Mouse (Mus musculus) neural tube, embryonic 11.5 days (tissue): ENCODE results near the gene Wdr18. TPM values are rescaled to one million over a fixed set of nuclear protein-coding genes. Genes with fewer than 3 reads are reported as not detected.

Experiments used
- ATAC-seq: fragments of 200-750 bp; cut with Nextera tagmentation; 2 replicates; pipeline ENCODE4 v1.8.0; 2017; ENCODE audit warnings: moderate number of reproducible peaks, mild to moderate bottlenecking, moderate TSS enrichment, moderate library complexity; ENCODE audit not compliant: insufficient read depth, low FRiP score, low TSS enrichment
- DNase-seq: peaks from one replicate; pipeline ENCODE4 v3.0.0-alpha.2; 2015; ENCODE audit warnings: low spot score
- H3K27ac ChIP-seq: fragments of 300-500 bp; sonication (generic); 2 replicates; pipeline ENCODE4 v1.5.1; 2014; ENCODE audit warnings: low read depth, mild to moderate bottlenecking, low read length
- H3K27me3 ChIP-seq: fragments of 300-500 bp; sonication (generic); 2 replicates; pipeline ENCODE4 v1.6.1; 2014; ENCODE audit warnings: mild to moderate bottlenecking, low read length, mixed read lengths; ENCODE audit not compliant: control insufficient read depth, insufficient read depth
- H3K36me3 ChIP-seq: fragments of 300-500 bp; sonication (generic); 2 replicates; pipeline ENCODE4 v1.6.1; 2014; ENCODE audit warnings: mild to moderate bottlenecking, low read length, moderate library complexity, mixed read lengths; ENCODE audit not compliant: control insufficient read depth, insufficient read depth
- H3K4me1 ChIP-seq: fragments of 300-500 bp; sonication (generic); 2 replicates; pipeline ENCODE4 v1.6.1; 2014; ENCODE audit warnings: low read length, mixed read lengths; ENCODE audit not compliant: control insufficient read depth, insufficient read depth
- H3K4me2 ChIP-seq: fragments of 300-500 bp; sonication (generic); 2 replicates; pipeline ENCODE4 v1.6.1; 2014; ENCODE audit warnings: low read depth, mild to moderate bottlenecking, moderate library complexity
- H3K4me3 ChIP-seq: fragments of 300-500 bp; sonication (generic); 2 replicates; pipeline ENCODE4 v1.5.1; 2014; ENCODE audit warnings: low read depth, low read length
- H3K9ac ChIP-seq: fragments of 300-500 bp; sonication (generic); 2 replicates; pipeline ENCODE4 v1.6.1; 2014; ENCODE audit warnings: mild to moderate bottlenecking, low read length
- H3K9me3 ChIP-seq: fragments of 300-500 bp; sonication (generic); 2 replicates; pipeline ENCODE4 v1.6.1; 2016; ENCODE audit warnings: low read length; ENCODE audit not compliant: control insufficient read depth
- WGBS: fragments of 180-500 bp; shearing (Covaris S2); extraction: QIAGEN DNeasy Blood & Tissue Kit; methylation state at CpG from one replicate; pipeline ENCODE4 v1.1.7; 2014; 5-methylcytosine and 5-hydroxymethylcytosine counted together
- polyA plus RNA-seq: library from polyadenylated mRNA; unstranded; fragments of >200 nt; fragmentation: Nextera tagmentation; extraction: Ambion mirVana; gene quantifications from 2 replicates; pipeline ENCODE4 v1.2.1, GENCODE M21; 2014

Wdr18 gene
- polyA plus RNA-seq, 1 experiment from 2014 or later, result 115 TPM

GRCm38 (mm10) chr10:79984871-79985270, 24.9 kb downstream of the Wdr18 start:
- peak overlapping the region; percentile 86 for H3K4me3 ChIP-seq
- ATAC-seq, result peak; percentile 94
- H3K4me2 ChIP-seq, result peak overlapping the region; percentile 79
- H3K27me3 ChIP-seq, result peaks cover 28% of the 10 kb centered on the region
- H3K9me3 ChIP-seq, result no peaks in the 10 kb centered on the region
- peak overlapping the region; percentile 55; the same call in 1 of the 2 replicates for H3K9ac ChIP-seq
- H3K4me1 ChIP-seq, result peaks cover 20% of the 10 kb centered on the region
- DNase-seq, result peak; percentile 95
- 0 out of 2 replicates have a peak, but pooled peaks cover under 1% of the 10 kb centered on the region for H3K36me3 ChIP-seq
- H3K27ac ChIP-seq, result peak overlapping the region; percentile 87
- WGBS, result under 1% methylated on average over 22 of the region's 22 CpGs

DNA sequence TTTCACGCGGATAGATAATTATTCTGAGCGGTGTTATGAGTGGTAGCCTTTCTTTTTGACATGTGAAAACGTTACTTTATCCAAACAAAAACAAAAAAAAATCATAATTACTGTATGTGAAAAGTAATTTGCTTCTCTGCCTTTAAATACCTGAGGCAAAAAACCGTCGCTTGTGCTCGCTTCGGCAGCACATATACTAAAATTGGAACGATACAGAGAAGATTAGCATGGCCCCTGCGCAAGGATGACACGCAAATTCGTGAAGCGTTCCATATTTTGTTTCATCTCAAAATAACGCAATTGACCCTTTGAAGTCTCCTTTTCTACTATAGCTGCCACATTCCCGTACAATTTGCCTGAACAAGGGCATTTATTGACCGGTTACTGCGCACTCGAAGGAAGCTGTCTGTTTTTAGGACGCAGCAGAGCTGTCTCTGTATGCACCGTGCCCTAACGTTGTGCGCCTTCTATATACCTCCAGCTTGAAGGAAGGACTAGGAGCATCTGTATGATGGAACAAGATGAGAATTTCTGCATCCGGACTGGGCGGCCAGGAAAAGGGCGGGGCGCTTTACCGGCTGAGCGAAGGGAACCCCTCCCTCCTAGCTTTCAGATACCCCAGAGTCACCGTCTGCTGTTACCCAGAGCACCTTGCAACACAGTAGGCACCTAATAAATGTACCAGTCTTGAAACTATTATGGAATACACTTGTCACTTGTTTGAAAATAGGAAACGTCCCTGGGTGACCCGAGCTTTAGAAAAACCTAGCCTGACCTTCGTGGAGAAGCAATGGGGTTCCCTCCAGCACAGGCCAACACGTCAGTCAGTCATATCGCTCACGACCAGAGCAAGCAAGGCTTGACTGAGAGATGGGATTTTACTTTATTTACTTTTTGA, 25.6 kb downstream of the Wdr18 start:
- peak overlapping the region; percentile 87 for H3K27ac ChIP-seq
- ATAC-seq (no peak), DNase-seq (peak; percentile 57)
- H3K4me2 ChIP-seq, result peak overlapping the region; percentile 79
- H3K4me3 ChIP-seq, result peak overlapping the region; percentile 86
- peak overlapping the region; percentile 55 for H3K9ac ChIP-seq
- H3K36me3 ChIP-seq, result no peaks in the 10 kb centered on the region
- 5% methylated on average over 35 of the region's 35 CpGs for WGBS
- H3K9me3 ChIP-seq, result no peaks in the 10 kb centered on the region
- peaks cover 20% of the 10 kb centered on the region for H3K4me1 ChIP-seq
- peaks cover 32% of the 10 kb centered on the region for H3K27me3 ChIP-seq

- peak overlapping the region; percentile 86 for H3K4me3 ChIP-seq
- H3K4me1 ChIP-seq, result peaks cover 20% of the 10 kb centered on the region
- H3K36me3 ChIP-seq, result no peaks in the 10 kb centered on the region
- no peak overlapping the region for H3K9ac ChIP-seq
- WGBS, result 46% methylated on average over 6 of the region's 6 CpGs
- peak overlapping the region; percentile 79 for H3K4me2 ChIP-seq
- H3K27me3 ChIP-seq, result peaks cover 32% of the 10 kb centered on the region
- ATAC-seq (no peak), DNase-seq (no peak)
- H3K27ac ChIP-seq, result no peak overlapping the region
- H3K9me3 ChIP-seq, result peaks cover 1% of the 10 kb centered on the region; the same call in 1 of the 2 replicates
Observed at GRCm38 (mm10) chr10:79986232-79986878, 26.4 kb downstream of the Wdr18 start.

GRCm38 (mm10) chr10:79986963-79987362, 27.0 kb downstream of the Wdr18 start:
- Histone ChIP-seq H3K27ac (no peak overlapping the region), H3K36me3 (no peaks in the 10 kb centered on the region), H3K9me3 (peaks cover 5% of the 10 kb centered on the region; the same call in 1 of the 2 replicates), H3K4me3 (peak overlapping the region; percentile 55; the same call in 1 of the 2 replicates), H3K4me2 (no peak overlapping the region), H3K4me1 (peaks cover 20% of the 10 kb centered on the region), H3K27me3 (peaks cover 32% of the 10 kb centered on the region), H3K9ac (no peak overlapping the region)
- WGBS, result 7% methylated on average over 11 of the region's 11 CpGs
- ATAC-seq (no peak), DNase-seq (peak; percentile 89)

DNA sequence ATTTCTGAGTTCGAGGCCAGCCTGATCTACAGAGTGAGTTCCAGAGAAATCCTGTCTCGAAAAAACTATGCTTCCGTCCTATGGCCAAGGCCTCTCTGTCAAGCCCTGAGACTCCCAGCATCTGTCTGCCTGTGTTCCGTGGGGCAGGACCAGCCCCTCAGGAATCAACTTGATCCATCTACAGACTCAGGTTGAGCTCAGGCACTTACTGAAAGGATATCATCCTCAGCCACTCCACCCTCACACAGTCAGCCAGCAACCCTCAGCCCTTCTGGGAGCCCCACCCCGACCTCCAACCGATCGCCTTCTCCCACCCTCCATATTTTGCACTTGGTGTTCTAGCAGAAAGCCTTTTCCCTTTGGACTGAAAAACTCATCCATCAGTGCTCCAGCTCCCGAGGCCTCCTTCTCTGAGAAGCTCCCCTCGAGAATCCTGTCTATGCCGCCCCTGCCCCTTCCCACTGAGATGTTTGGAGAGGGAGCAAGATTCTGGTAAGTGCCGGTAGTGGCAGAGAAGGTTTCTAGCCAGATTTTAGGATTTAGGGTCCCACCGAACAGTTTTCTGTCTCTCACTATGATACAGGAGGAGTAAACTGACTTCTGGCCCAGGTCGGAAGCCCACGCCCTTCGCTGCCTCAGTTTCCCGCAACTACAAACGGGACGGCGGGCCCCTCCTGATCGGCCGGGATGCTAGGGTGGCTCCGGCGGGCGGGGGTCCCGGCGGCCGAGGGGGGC, 28.0 kb downstream of the Wdr18 start:
- peaks cover 5% of the 10 kb centered on the region; the same call in 1 of the 2 replicates for H3K9me3 ChIP-seq
- no peaks in the 10 kb centered on the region for H3K36me3 ChIP-seq
- DNase-seq (peak; percentile 32), ATAC-seq (no peak)
- H3K4me3 ChIP-seq, result peak overlapping the region; percentile 55
- WGBS, result 8% methylated on average over 27 of the region's 27 CpGs
- peaks cover 13% of the 10 kb centered on the region for H3K4me1 ChIP-seq
- peak overlapping the region; percentile 62 for H3K9ac ChIP-seq
- peaks cover 32% of the 10 kb centered on the region for H3K27me3 ChIP-seq
- peak overlapping the region; percentile 47 for H3K4me2 ChIP-seq
- 0 out of 2 replicates have a peak overlapping the region, but pooled peaks have one; percentile 44 for H3K27ac ChIP-seq

DNA sequence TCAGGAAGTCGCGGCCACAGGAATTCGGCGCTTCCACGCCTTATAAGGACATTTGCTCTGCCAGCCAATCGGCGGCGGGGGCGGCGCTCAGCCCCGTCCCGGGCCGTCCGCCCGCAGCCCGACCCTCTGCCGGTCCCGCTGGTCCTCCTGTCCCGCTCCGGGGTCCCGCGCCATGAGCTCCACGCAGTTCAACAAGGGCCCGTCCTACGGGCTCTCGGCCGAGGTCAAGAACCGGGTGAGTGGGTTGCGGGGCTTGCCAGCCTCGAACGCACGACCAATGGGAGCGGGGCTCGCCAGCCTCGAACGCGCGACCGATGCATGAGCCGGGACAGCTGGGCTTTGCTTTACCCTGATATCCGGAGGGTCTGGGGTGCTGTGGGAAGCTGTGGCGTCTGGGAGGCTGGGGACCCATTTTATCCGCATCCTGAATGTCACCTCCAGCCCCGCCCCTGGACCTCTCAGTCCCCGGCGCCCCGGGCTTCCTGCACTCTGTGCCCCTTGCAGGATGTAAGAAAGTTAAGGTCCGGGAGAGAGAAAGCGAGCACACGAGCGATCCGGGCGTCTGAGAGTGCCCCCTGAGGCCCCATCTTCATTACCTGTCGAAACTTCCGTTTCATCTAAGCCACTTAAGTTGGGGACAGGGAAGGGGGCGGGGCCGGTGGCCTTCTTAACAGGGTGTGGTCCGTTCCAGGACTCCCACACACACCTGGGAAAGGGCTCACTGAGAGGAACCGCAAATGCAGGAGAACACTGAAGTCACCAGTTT, 28.7 kb downstream of the Wdr18 start, which contains the start of gene Cnn2:
Gene Cnn2, plus strand, starts transcription at position 79 of the 766 bp plus-strand sequence.
- ATAC-seq, result no peak
- Histone ChIP-seq H3K27me3 (peaks cover 32% of the 10 kb centered on the region), H3K9me3 (peaks cover 5% of the 10 kb centered on the region; the same call in 1 of the 2 replicates), H3K36me3 (no peaks in the 10 kb centered on the region; the same call in 1 of the 2 replicates), H3K4me2 (peak within 1 kb of the TSS; percentile 47), H3K27ac (0 out of 2 replicates have a peak within 1 kb of the TSS, but pooled peaks have one; percentile 44), H3K4me3 (peak within 1 kb of the TSS; percentile 55), H3K9ac (peak within 1 kb of the TSS; percentile 62), H3K4me1 (peaks cover 7% of the 10 kb centered on the region; the same call in 1 of the 2 replicates)
- DNase-seq, result peak; percentile 73
- under 1% methylated on average over 59 of the region's 59 CpGs for WGBS

DNA sequence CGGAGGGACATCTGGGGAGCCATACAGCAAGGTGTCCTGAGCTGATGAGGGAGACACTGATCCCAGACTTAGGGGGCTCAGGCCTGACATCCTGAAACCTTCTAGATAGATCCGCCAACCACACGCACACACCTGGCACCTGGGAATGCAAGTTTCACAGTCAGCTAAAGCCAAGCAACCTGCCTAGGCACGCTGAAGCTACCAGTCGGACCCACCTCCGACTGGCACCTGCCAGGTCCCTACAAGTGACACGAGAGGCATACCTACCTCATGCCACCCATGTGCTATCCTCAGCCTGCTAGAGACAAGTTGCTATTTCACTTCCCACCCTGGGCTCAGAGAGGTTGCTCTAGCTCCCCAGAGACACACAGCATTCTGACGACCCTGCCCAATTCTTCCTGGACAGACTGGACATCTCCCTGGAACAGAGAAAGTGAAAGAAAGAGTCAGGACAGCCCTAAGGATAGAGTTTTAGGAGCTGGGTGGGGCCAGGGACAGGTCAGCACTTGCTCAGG, 29.4 kb downstream of the Wdr18 start:
- Histone ChIP-seq H3K36me3 (no peaks in the 10 kb centered on the region; the same call in 1 of the 2 replicates), H3K27ac (no peak overlapping the region), H3K4me3 (peak overlapping the region; percentile 55), H3K9me3 (peaks cover 5% of the 10 kb centered on the region; the same call in 1 of the 2 replicates), H3K27me3 (peaks cover 32% of the 10 kb centered on the region), H3K9ac (no peak overlapping the region; the same call in 1 of the 2 replicates), H3K4me2 (peak overlapping the region; percentile 47), H3K4me1 (peaks cover 7% of the 10 kb centered on the region; the same call in 1 of the 2 replicates)
- 43% methylated on average over 8 of the region's 8 CpGs for WGBS
- ATAC-seq (no peak), DNase-seq (no peak)
